Mouse (Mus musculus) lung, embryonic 16.5 days (tissue): Measurements from ENCODE around the gene Gpx1. TPM values are rescaled to one million over a fixed set of nuclear protein-coding genes. Genes with fewer than 3 reads are reported as not detected.

Experiments used
- ATAC-seq: fragments of 200-750 bp; cut with Nextera tagmentation; 2 replicates; pipeline ENCODE4 v1.8.0; 2017; ENCODE audit warnings: low read depth, mild to moderate bottlenecking, moderate library complexity
- H3K27ac ChIP-seq: fragments of 300-500 bp; sonication (generic); 2 replicates; pipeline ENCODE4 v1.5.1; 2014; ENCODE audit warnings: mild to moderate bottlenecking, control low read depth, low read length
- H3K27me3 ChIP-seq: fragments of 300-500 bp; sonication (generic); 2 replicates; pipeline ENCODE4 v1.6.1; 2014; ENCODE audit warnings: low read depth, low read length, mixed read lengths; ENCODE audit not compliant: control insufficient read depth, insufficient read depth
- H3K36me3 ChIP-seq: fragments of 300-500 bp; sonication (generic); 2 replicates; pipeline ENCODE4 v1.6.1; 2014; ENCODE audit warnings: low read length; ENCODE audit not compliant: control insufficient read depth, insufficient read depth
- H3K4me1 ChIP-seq: fragments of 300-500 bp; sonication (generic); replicated peaks from 2 replicates; pipeline ENCODE4 v1.6.1; 2014; ENCODE audit warnings: low read length, mixed read lengths; ENCODE audit not compliant: control insufficient read depth, insufficient read depth
- H3K4me2 ChIP-seq: fragments of 300-500 bp; sonication (generic); 2 replicates; pipeline ENCODE4 v1.6.1; 2014; ENCODE audit warnings: low read depth, low read length, control low read depth
- H3K4me3 ChIP-seq: fragments of 300-500 bp; sonication (generic); 2 replicates; pipeline ENCODE4 v1.5.1; 2014; ENCODE audit warnings: mild to moderate bottlenecking, low read length, control low read depth
- H3K9ac ChIP-seq: fragments of 300-500 bp; sonication (generic); 2 replicates; pipeline ENCODE4 v1.6.1; 2014; ENCODE audit warnings: low read length, control low read depth
- H3K9me3 ChIP-seq: fragments of 300-500 bp; sonication (generic); 2 replicates; pipeline ENCODE4 v1.6.1; 2016; ENCODE audit warnings: low read length; ENCODE audit not compliant: control insufficient read depth
- WGBS: fragments of 180-500 bp; shearing (Covaris S2); extraction: QIAGEN DNeasy Blood & Tissue Kit; methylation state at CpG from one replicate; pipeline ENCODE4 v1.1.7; 2014; 5-methylcytosine and 5-hydroxymethylcytosine counted together
- polyA plus RNA-seq: library from polyadenylated mRNA; unstranded; fragments of >200 nt; fragmentation: Nextera tagmentation; extraction: Ambion mirVana; gene quantifications from 2 replicates; pipeline ENCODE4 v1.2.1, GENCODE M21; 2015

Gene Gpx1
- polyA plus RNA-seq, 1 experiment from 2014 or later, result 649 TPM

DNA sequence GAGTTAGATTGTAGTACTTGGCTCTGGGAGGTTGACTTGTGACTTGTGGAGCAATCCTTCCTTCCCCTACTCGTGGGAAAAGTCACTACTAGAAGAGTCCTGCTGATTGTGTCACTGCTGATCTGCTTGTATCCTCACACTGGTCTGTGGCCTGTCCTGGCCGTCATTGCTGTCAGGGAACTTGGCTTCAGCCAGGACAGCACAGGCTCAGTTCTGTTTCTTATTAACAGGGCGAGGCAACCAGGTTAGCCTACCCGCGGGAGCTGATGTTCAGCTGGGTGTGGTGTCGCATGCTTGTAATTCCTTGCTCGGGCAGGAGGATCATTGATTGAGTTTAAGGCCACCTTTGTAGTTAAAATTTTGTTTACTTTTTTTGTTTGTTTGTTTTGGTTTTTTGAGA, 46.3 kb downstream of the Gpx1 start:
- Histone ChIP-seq H3K27ac (no peak overlapping the region), H3K9ac (no peak overlapping the region), H3K36me3 (peaks cover 68% of the 10 kb centered on the region), H3K4me3 (no peak overlapping the region), H3K4me1 (no peaks in the 10 kb centered on the region), H3K27me3 (no peaks in the 10 kb centered on the region), H3K4me2 (no peak overlapping the region), H3K9me3 (no peaks in the 10 kb centered on the region)
- 68% methylated on average over 7 of the region's 7 CpGs for WGBS
- ATAC-seq, result no peak

GRCm38 (mm10) chr9:108386816-108387215, 48.1 kb downstream of the Gpx1 start:
- no peak overlapping the region for H3K27ac ChIP-seq
- H3K4me3 ChIP-seq, result no peak overlapping the region
- WGBS, result 83% methylated on average over 4 of the region's 4 CpGs
- no peak overlapping the region for H3K9ac ChIP-seq
- ATAC-seq, result no peak
- no peaks in the 10 kb centered on the region for H3K27me3 ChIP-seq
- no peak overlapping the region for H3K4me2 ChIP-seq
- H3K36me3 ChIP-seq, result peaks cover 59% of the 10 kb centered on the region
- no peaks in the 10 kb centered on the region for H3K9me3 ChIP-seq
- H3K4me1 ChIP-seq, result no peaks in the 10 kb centered on the region

- Histone ChIP-seq H3K4me3 (no peak overlapping the region), H3K9ac (no peak overlapping the region), H3K36me3 (peaks cover 60% of the 10 kb centered on the region), H3K27ac (no peak overlapping the region), H3K4me2 (no peak overlapping the region), H3K27me3 (no peaks in the 10 kb centered on the region), H3K9me3 (no peaks in the 10 kb centered on the region), H3K4me1 (no peaks in the 10 kb centered on the region)
- ATAC-seq, result no peak
- 72% methylated on average over 10 of the region's 10 CpGs for WGBS
These were observed 49.9 kb downstream of the Gpx1 start for GRCm38 (mm10) chr9:108388601-108389000.

- ATAC-seq, result no peak
- H3K9ac ChIP-seq, result no peak overlapping the region
- no peaks in the 10 kb centered on the region for H3K9me3 ChIP-seq
- H3K4me1 ChIP-seq, result no peaks in the 10 kb centered on the region
- WGBS, result 74% methylated on average over 6 of the region's 6 CpGs
- no peak overlapping the region for H3K27ac ChIP-seq
- H3K27me3 ChIP-seq, result no peaks in the 10 kb centered on the region
- no peak overlapping the region for H3K4me3 ChIP-seq
- no peak overlapping the region for H3K4me2 ChIP-seq
- peaks cover 56% of the 10 kb centered on the region for H3K36me3 ChIP-seq
These were observed 50.5 kb downstream of the Gpx1 start for GRCm38 (mm10) chr9:108389220-108389619.

Other genes with a start within 250 kb of the Gpx1 start
- 53.1 and 59.9 TPM in 2 replicates for gene Apeh, start 244.3 kb upstream of the Gpx1 start, polyA plus RNA-seq
- gene Bsn, start 148.5 kb upstream of the Gpx1 start, polyA plus RNA-seq, result 0.26 and 0.30 TPM in 2 replicates
- gene Dag1, start 74.9 kb upstream of the Gpx1 start, polyA plus RNA-seq, result 124 and 141 TPM in 2 replicates
- gene Nicn1, start 48.5 kb upstream of the Gpx1 start, polyA plus RNA-seq, result 36.8 and 41.6 TPM in 2 replicates
- gene Amt, start 42.0 kb upstream of the Gpx1 start, polyA plus RNA-seq, result 19.1 and 21.9 TPM in 2 replicates
- gene Rhoa, start 32.8 kb upstream of the Gpx1 start, polyA plus RNA-seq, result 531 and 556 TPM in 2 replicates
- gene Tcta, start 32.7 kb upstream of the Gpx1 start, polyA plus RNA-seq, result 38.0 and 41.8 TPM in 2 replicates
- gene Usp4, start 8.9 kb downstream of the Gpx1 start, polyA plus RNA-seq, result 89.9 and 93.6 TPM in 2 replicates
- gene 1700102P08Rik, start 53.9 kb downstream of the Gpx1 start, polyA plus RNA-seq, result 0.41 and 0.64 TPM in 2 replicates
- gene Ccdc36, start 89.6 kb downstream of the Gpx1 start, polyA plus RNA-seq, result 1.7 and 2.6 TPM in 2 replicates
- gene BC048562, start 97.6 kb downstream of the Gpx1 start, polyA plus RNA-seq, result not detected in 2 replicates
- gene Ccdc71, start 121.6 kb downstream of the Gpx1 start, polyA plus RNA-seq, result 50.7 and 58.0 TPM in 2 replicates
- 76.6 and 89.7 TPM in 2 replicates for gene Klhdc8b, start 122.7 kb downstream of the Gpx1 start, polyA plus RNA-seq
- gene Lamb2, start 140.8 kb downstream of the Gpx1 start, polyA plus RNA-seq, result 86.0 and 95.5 TPM in 2 replicates
- 59.1 and 61.0 TPM in 2 replicates for gene Usp19, start 151.7 kb downstream of the Gpx1 start, polyA plus RNA-seq
- 97.4 and 107 TPM in 2 replicates for gene Qars, start 168.8 kb downstream of the Gpx1 start, polyA plus RNA-seq
- 108 and 118 TPM in 2 replicates for gene Qrich1, start 177.9 kb downstream of the Gpx1 start, polyA plus RNA-seq
- gene Impdh2, start 221.4 kb downstream of the Gpx1 start, polyA plus RNA-seq, result 148 and 149 TPM in 2 replicates
- gene Ndufaf3, start 228.5 kb downstream of the Gpx1 start, polyA plus RNA-seq, result 55.8 and 60.2 TPM in 2 replicates
- gene Dalrd3, start 231.0 kb downstream of the Gpx1 start, polyA plus RNA-seq, result 146 and 161 TPM in 2 replicates
- gene Wdr6, start 239.8 kb downstream of the Gpx1 start, polyA plus RNA-seq, result 122 and 128 TPM in 2 replicates